Mouse (Mus musculus) midbrain, embryonic 12.5 days (tissue): Measurements from ENCODE around the gene Map3k4. TPM values are rescaled to one million over a fixed set of nuclear protein-coding genes. Genes with fewer than 3 reads are reported as not detected.
A peak's percentile ranks its signal among the peaks of the same experiment; 100 is the strongest.

Source experiments
- ATAC-seq: fragments of 200-750 bp; cut with Nextera tagmentation; 2 replicates; pipeline ENCODE4 v1.8.0; 2017; ENCODE audit warnings: low read depth, moderate TSS enrichment, moderate library complexity; ENCODE audit not compliant: low FRiP score
- H3K27ac ChIP-seq: fragments of 300-500 bp; sonication (generic); replicated peaks from 2 replicates; pipeline ENCODE4 v1.5.1; 2016; ENCODE audit warnings: mild to moderate bottlenecking
- H3K27me3 ChIP-seq: fragments of 300-500 bp; sonication (generic); 2 replicates; pipeline ENCODE4 v1.6.1; 2016; ENCODE audit warnings: mild to moderate bottlenecking
- H3K36me3 ChIP-seq: fragments of 300-500 bp; sonication (generic); 2 replicates; pipeline ENCODE4 v1.6.1; 2016
- H3K4me1 ChIP-seq: fragments of 300-500 bp; sonication (generic); 2 replicates; pipeline ENCODE4 v1.6.1; 2016
- H3K4me2 ChIP-seq: fragments of 300-500 bp; sonication (generic); replicated peaks from 2 replicates; pipeline ENCODE4 v1.6.1; 2016; ENCODE audit warnings: mild to moderate bottlenecking, moderate library complexity
- H3K4me3 ChIP-seq: fragments of 300-500 bp; sonication (generic); 2 replicates; pipeline ENCODE4 v1.5.1; 2016; ENCODE audit warnings: mild to moderate bottlenecking
- H3K9ac ChIP-seq: fragments of 300-500 bp; sonication (generic); replicated peaks from 2 replicates; pipeline ENCODE4 v1.6.1; 2016; ENCODE audit warnings: mild to moderate bottlenecking, moderate library complexity
- H3K9me3 ChIP-seq: fragments of 300-500 bp; sonication (generic); 2 replicates; pipeline ENCODE4 v1.6.1; 2016; ENCODE audit warnings: mild to moderate bottlenecking
- WGBS: fragments of 180-500 bp; shearing (Covaris S2); methylation state at CpG from one replicate; pipeline ENCODE4 v1.1.7; 2016; 5-methylcytosine and 5-hydroxymethylcytosine counted together
- polyA plus RNA-seq: library from polyadenylated mRNA; unstranded; fragments of >200 nt; fragmentation: Nextera tagmentation; extraction: Ambion mirVana; gene quantifications from 2 replicates; pipeline ENCODE4 v1.2.1, GENCODE M21; 2016

The Map3k4 gene
- 53.3 and 56.7 TPM in 2 replicates for polyA plus RNA-seq

GRCm38 (mm10) chr17:12318663-12319201, at the start of gene Map3k4:
TSS of gene Map3k4 (minus strand) at chr17:12318796.
- Histone ChIP-seq H3K4me1 (peaks cover 24% of the 10 kb centered on the region), H3K9me3 (no peaks in the 10 kb centered on the region), H3K4me3 (peak within 1 kb of the TSS; percentile 98), H3K27ac (peak within 1 kb of the TSS; percentile 98), H3K27me3 (no peaks in the 10 kb centered on the region), H3K9ac (peak within 1 kb of the TSS; percentile 97), H3K4me2 (peak within 1 kb of the TSS; percentile 72), H3K36me3 (no peaks in the 10 kb centered on the region)
- under 1% methylated on average over 39 of the region's 39 CpGs for WGBS
- ATAC-seq, result peak; percentile 95

- Histone ChIP-seq H3K4me3 (no peak overlapping the region), H3K36me3 (no peaks in the 10 kb centered on the region), H3K27me3 (no peaks in the 10 kb centered on the region), H3K9me3 (no peaks in the 10 kb centered on the region), H3K4me1 (peaks cover 4% of the 10 kb centered on the region; the same call in 1 of the 2 replicates), H3K9ac (no peak overlapping the region), H3K27ac (no peak overlapping the region), H3K4me2 (no peak overlapping the region)
- WGBS, result 35% methylated on average over 5 of the region's 5 CpGs
- ATAC-seq, result peak; percentile 50
These were observed 48.9 kb upstream of the Map3k4 start for GRCm38 (mm10) chr17:12367373-12367930.

- Histone ChIP-seq H3K27ac (no peak overlapping the region), H3K27me3 (no peaks in the 10 kb centered on the region), H3K4me3 (no peak overlapping the region), H3K36me3 (no peaks in the 10 kb centered on the region), H3K4me1 (peaks cover 4% of the 10 kb centered on the region; the same call in 1 of the 2 replicates), H3K9me3 (no peaks in the 10 kb centered on the region), H3K9ac (no peak overlapping the region), H3K4me2 (no peak overlapping the region)
- 66% methylated on average over 8 of the region's 8 CpGs for WGBS
- 0 out of 2 replicates have a peak, but pooled peaks have one; percentile 19 for ATAC-seq
These were observed 45.8 kb upstream of the Map3k4 start for GRCm38 (mm10) chr17:12364426-12364735.

- H3K4me1 ChIP-seq, result peaks cover 4% of the 10 kb centered on the region; the same call in 1 of the 2 replicates
- no peak for ATAC-seq
These were observed 45.2 kb upstream of the Map3k4 start for GRCm38 (mm10) chr17:12363601-12364425.

GRCm38 (mm10) chr17:12359876-12360275, 41.3 kb upstream of the Map3k4 start:
- H3K36me3 ChIP-seq, result no peaks in the 10 kb centered on the region
- no peak for ATAC-seq
- no peak overlapping the region for H3K9ac ChIP-seq
- no peaks in the 10 kb centered on the region for H3K27me3 ChIP-seq
- peaks cover 4% of the 10 kb centered on the region; the same call in 1 of the 2 replicates for H3K4me1 ChIP-seq
- WGBS, result 90% methylated on average over 15 of the region's 15 CpGs
- no peaks in the 10 kb centered on the region for H3K9me3 ChIP-seq
- no peak overlapping the region for H3K4me2 ChIP-seq
- H3K27ac ChIP-seq, result no peak overlapping the region
- no peak overlapping the region for H3K4me3 ChIP-seq

More at GRCm38 (mm10) chr17:12363601-12364425, 45.2 kb upstream of the Map3k4 start:
- no peak overlapping the region for H3K9ac ChIP-seq
- no peak overlapping the region for H3K27ac ChIP-seq
- H3K9me3 ChIP-seq, result no peaks in the 10 kb centered on the region
- H3K27me3 ChIP-seq, result no peaks in the 10 kb centered on the region
- H3K4me2 ChIP-seq, result no peak overlapping the region
- H3K4me3 ChIP-seq, result no peak overlapping the region
- 89% methylated on average over 11 of the region's 11 CpGs for WGBS
- H3K36me3 ChIP-seq, result no peaks in the 10 kb centered on the region

- 47% methylated on average over 1 of the region's 1 CpGs for WGBS
- H3K4me1 ChIP-seq, result peaks cover 9% of the 10 kb centered on the region
- H3K27me3 ChIP-seq, result no peaks in the 10 kb centered on the region
- H3K27ac ChIP-seq, result no peak overlapping the region
- H3K36me3 ChIP-seq, result no peaks in the 10 kb centered on the region
- no peak overlapping the region for H3K4me3 ChIP-seq
- no peak overlapping the region for H3K9ac ChIP-seq
- no peak overlapping the region for H3K4me2 ChIP-seq
- H3K9me3 ChIP-seq, result no peaks in the 10 kb centered on the region
- no peak for ATAC-seq
These were observed 34.2 kb upstream of the Map3k4 start for GRCm38 (mm10) chr17:12352781-12353180.

GRCm38 (mm10) chr17:12351564-12351963, 33.0 kb upstream of the Map3k4 start:
- H3K9me3 ChIP-seq, result no peaks in the 10 kb centered on the region
- no peaks in the 10 kb centered on the region for H3K36me3 ChIP-seq
- no peaks in the 10 kb centered on the region for H3K27me3 ChIP-seq
- no peak for ATAC-seq
- no peak overlapping the region for H3K9ac ChIP-seq
- H3K27ac ChIP-seq, result no peak overlapping the region
- WGBS, result 87% methylated on average over 6 of the region's 6 CpGs
- no peak overlapping the region for H3K4me3 ChIP-seq
- H3K4me2 ChIP-seq, result no peak overlapping the region
- H3K4me1 ChIP-seq, result peaks cover 9% of the 10 kb centered on the region

- no peaks in the 10 kb centered on the region for H3K27me3 ChIP-seq
- no peaks in the 10 kb centered on the region for H3K36me3 ChIP-seq
- no peak overlapping the region for H3K4me3 ChIP-seq
- H3K27ac ChIP-seq, result no peak overlapping the region
- H3K9me3 ChIP-seq, result no peaks in the 10 kb centered on the region
- H3K4me2 ChIP-seq, result no peak overlapping the region
- ATAC-seq, result no peak
- no peak overlapping the region for H3K9ac ChIP-seq
- H3K4me1 ChIP-seq, result peaks cover under 1% of the 10 kb centered on the region; the same call in 1 of the 2 replicates
- 94% methylated on average over 1 of the region's 1 CpGs for WGBS
These were observed 28.9 kb upstream of the Map3k4 start for GRCm38 (mm10) chr17:12347462-12347861.

GRCm38 (mm10) chr17:12343702-12344376, 25.2 kb upstream of the Map3k4 start:
- Histone ChIP-seq H3K9me3 (peaks cover 2% of the 10 kb centered on the region; the same call in 1 of the 2 replicates), H3K27ac (no peak overlapping the region), H3K9ac (no peak overlapping the region), H3K4me1 (no peaks in the 10 kb centered on the region), H3K4me2 (no peak overlapping the region), H3K27me3 (no peaks in the 10 kb centered on the region), H3K36me3 (no peaks in the 10 kb centered on the region), H3K4me3 (no peak overlapping the region)
- no peak for ATAC-seq
- 82% methylated on average over 9 of the region's 9 CpGs for WGBS

GRCm38 (mm10) chr17:12337156-12337555, 18.6 kb upstream of the Map3k4 start:
- no peaks in the 10 kb centered on the region for H3K4me1 ChIP-seq
- no peaks in the 10 kb centered on the region for H3K27me3 ChIP-seq
- H3K27ac ChIP-seq, result no peak overlapping the region
- WGBS, result 88% methylated on average over 4 of the region's 4 CpGs
- H3K4me2 ChIP-seq, result no peak overlapping the region
- H3K36me3 ChIP-seq, result no peaks in the 10 kb centered on the region
- no peak overlapping the region for H3K9ac ChIP-seq
- no peak for ATAC-seq
- no peak overlapping the region for H3K4me3 ChIP-seq
- peaks cover 2% of the 10 kb centered on the region; the same call in 1 of the 2 replicates for H3K9me3 ChIP-seq

- 83% methylated on average over 19 of the region's 19 CpGs for WGBS
- no peak overlapping the region for H3K9ac ChIP-seq
- H3K4me2 ChIP-seq, result no peak overlapping the region
- H3K4me1 ChIP-seq, result no peaks in the 10 kb centered on the region
- no peak for ATAC-seq
- no peaks in the 10 kb centered on the region for H3K27me3 ChIP-seq
- H3K27ac ChIP-seq, result no peak overlapping the region
- H3K36me3 ChIP-seq, result no peaks in the 10 kb centered on the region
- peaks cover 2% of the 10 kb centered on the region; the same call in 1 of the 2 replicates for H3K9me3 ChIP-seq
- no peak overlapping the region for H3K4me3 ChIP-seq
These were observed 17.7 kb upstream of the Map3k4 start for GRCm38 (mm10) chr17:12336073-12336868.
